Mouse (Mus musculus) duodenum, adult 2 months (tissue): Measurements from ENCODE around the gene Slc35c1. TPM values are rescaled to one million over a fixed set of nuclear protein-coding genes. Genes with fewer than 3 reads are reported as not detected.

ENCODE experiments used
- polyA plus RNA-seq: library from polyadenylated mRNA; depleted of rRNA; stranded (reverse); fragments of >200 nt; gene quantifications from 2 replicates; pipeline ENCODE4 v1.2.3, GENCODE M21; 2012; ENCODE audit warnings: low replicate concordance; rRNA removed

Gene Slc35c1
- 137 and 210 TPM in 2 replicates for polyA plus RNA-seq

GRCm38 (mm10) chr2:92459921-92460707 lies at the start of gene Slc35c1:
Gene Slc35c1, minus strand, starts transcription at chr2:92460538.

GRCm38 (mm10) chr2:92433578-92434374 lies 26.6 kb downstream of the Slc35c1 start, which contains the start of gene Cry2:
Gene Cry2, minus strand, starts transcription at chr2:92434043.

Other genes starting within 250 kb of the Slc35c1 start
- 94.1 and 192 TPM in 2 replicates for gene Pex16, start 85.9 kb downstream of the Slc35c1 start, polyA plus RNA-seq
- gene Large2, start 85.7 kb downstream of the Slc35c1 start, polyA plus RNA-seq, result 10.7 and 22.5 TPM in 2 replicates
- gene 1700029I15Rik, start 78.0 kb downstream of the Slc35c1 start, polyA plus RNA-seq, result 7.9 and 8.0 TPM in 2 replicates
- gene Mapk8ip1, start 59.3 kb downstream of the Slc35c1 start, polyA plus RNA-seq, result 5.9 and 6.5 TPM in 2 replicates
- gene Cry2, start 26.5 kb downstream of the Slc35c1 start, polyA plus RNA-seq, result 5.3 and 8.8 TPM in 2 replicates
- gene Chst1, start 139.2 kb upstream of the Slc35c1 start, polyA plus RNA-seq, result 4.0 and 7.2 TPM in 2 replicates